Mouse (Mus musculus) heart, embryonic 13.5 days (tissue): Measurements from ENCODE around the gene Gm49388. TPM values are rescaled to one million over a fixed set of nuclear protein-coding genes. Genes with fewer than 3 reads are reported as not detected.

Experiments used
- ATAC-seq: fragments of 200-750 bp; cut with Nextera tagmentation; 2 replicates; pipeline ENCODE4 v1.8.0; 2017; ENCODE audit warnings: moderate TSS enrichment; ENCODE audit not compliant: insufficient number of reproducible peaks, low FRiP score, low TSS enrichment; ENCODE audit errors: extremely low read depth
- H3K27ac ChIP-seq: fragments of 300-500 bp; sonication (generic); replicated peaks from 2 replicates; pipeline ENCODE4 v1.5.1; 2015; ENCODE audit warnings: moderate library complexity, mild to moderate bottlenecking, inconsistent platforms
- H3K27me3 ChIP-seq: fragments of 300-500 bp; sonication (generic); replicated peaks from 2 replicates; pipeline ENCODE4 v1.6.1; 2015; ENCODE audit warnings: mild to moderate bottlenecking, inconsistent platforms
- H3K36me3 ChIP-seq: fragments of 300-500 bp; sonication (generic); 2 replicates; pipeline ENCODE4 v1.6.1; 2015; ENCODE audit warnings: mild to moderate bottlenecking, inconsistent platforms
- H3K4me1 ChIP-seq: fragments of 300-500 bp; sonication (generic); 2 replicates; pipeline ENCODE4 v1.6.1; 2015; ENCODE audit warnings: inconsistent platforms
- H3K4me2 ChIP-seq: fragments of 300-500 bp; sonication (generic); 2 replicates; pipeline ENCODE4 v1.6.1; 2015; ENCODE audit warnings: inconsistent platforms, mild to moderate bottlenecking, moderate library complexity
- H3K4me3 ChIP-seq: fragments of 300-500 bp; sonication (generic); 2 replicates; pipeline ENCODE4 v1.5.1; 2015; ENCODE audit warnings: moderate library complexity, mild to moderate bottlenecking, inconsistent platforms
- H3K9ac ChIP-seq: fragments of 300-500 bp; sonication (generic); 2 replicates; pipeline ENCODE4 v1.6.1; 2015; ENCODE audit warnings: inconsistent platforms, mild to moderate bottlenecking, moderate library complexity
- H3K9me3 ChIP-seq: fragments of 300-500 bp; sonication (generic); 2 replicates; pipeline ENCODE4 v1.6.1; 2016; ENCODE audit warnings: inconsistent platforms
- WGBS: fragments of 180-500 bp; shearing (Covaris S2); methylation state at CpG from one replicate; pipeline ENCODE4 v1.1.7; 2015; ENCODE audit warnings: mixed read lengths; 5-methylcytosine and 5-hydroxymethylcytosine counted together
- polyA plus RNA-seq: library from polyadenylated mRNA; unstranded; fragments of >200 nt; fragmentation: Nextera tagmentation; extraction: Ambion mirVana; gene quantifications from 2 replicates; pipeline ENCODE4 v1.2.1, GENCODE M21; 2015

Gm49388 gene
- not detected in 2 replicates for polyA plus RNA-seq

- no peak within 1 kb of the TSS for H3K9ac ChIP-seq
- no peaks in the 10 kb centered on the region for H3K4me1 ChIP-seq
- H3K4me2 ChIP-seq: no peak within 1 kb of the TSS
- no peak for ATAC-seq
- no peak within 1 kb of the TSS for H3K27ac ChIP-seq
- H3K9me3 ChIP-seq: no peaks in the 10 kb centered on the region
- H3K4me3 ChIP-seq: no peak within 1 kb of the TSS
- peaks cover 99% of the 10 kb centered on the region for H3K36me3 ChIP-seq
- 98% methylated on average over 6 of the region's 7 CpGs for WGBS
- H3K27me3 ChIP-seq: no peaks in the 10 kb centered on the region
Measured at GRCm38 (mm10) chr7:127785308-127785707, at the start of gene Gm49388. TSS of gene Gm49388 (plus strand) at chr7:127785608.

- H3K9me3 ChIP-seq: no peaks in the 10 kb centered on the region
- peak within 1 kb of the TSS; percentile 93 for H3K4me2 ChIP-seq
- peak within 1 kb of the TSS; percentile 86 for H3K4me3 ChIP-seq
- H3K9ac ChIP-seq: peak within 1 kb of the TSS; percentile 93
- peak within 1 kb of the TSS; percentile 91 for H3K27ac ChIP-seq
- WGBS: under 1% methylated on average over 26 of the region's 26 CpGs
- H3K36me3 ChIP-seq: peaks cover 16% of the 10 kb centered on the region
- peaks cover 25% of the 10 kb centered on the region for H3K4me1 ChIP-seq
- no peaks in the 10 kb centered on the region for H3K27me3 ChIP-seq
- ATAC-seq: no peak
Measured at GRCm38 (mm10) chr7:127744366-127745045, 40.9 kb upstream of the Gm49388 start, which contains the start of gene Fbxl19. TSS of gene Fbxl19 (plus strand) at chr7:127744543.

GRCm38 (mm10) chr7:127745251-127745651 lies 40.2 kb upstream of the Gm49388 start:
- Histone ChIP-seq H3K27ac (peak overlapping the region; percentile 91), H3K36me3 (peaks cover 23% of the 10 kb centered on the region), H3K9me3 (no peaks in the 10 kb centered on the region), H3K4me1 (peaks cover 25% of the 10 kb centered on the region), H3K4me3 (peak overlapping the region; percentile 86), H3K4me2 (peak overlapping the region; percentile 93), H3K9ac (peak overlapping the region; percentile 93), H3K27me3 (no peaks in the 10 kb centered on the region)
- ATAC-seq: peak; percentile 78
- WGBS: under 1% methylated on average over 19 of the region's 19 CpGs

GRCm38 (mm10) chr7:127745652-127746493 lies 39.5 kb upstream of the Gm49388 start:
- H3K27ac ChIP-seq: peak overlapping the region; percentile 91
- no peaks in the 10 kb centered on the region for H3K9me3 ChIP-seq
- ATAC-seq: peak; percentile 75
- no peaks in the 10 kb centered on the region for H3K27me3 ChIP-seq
- peak overlapping the region; percentile 93 for H3K4me2 ChIP-seq
- WGBS: under 1% methylated on average over 39 of the region's 39 CpGs
- H3K4me3 ChIP-seq: peak overlapping the region; percentile 86
- peak overlapping the region; percentile 93 for H3K9ac ChIP-seq
- peaks cover 29% of the 10 kb centered on the region for H3K36me3 ChIP-seq
- H3K4me1 ChIP-seq: peaks cover 25% of the 10 kb centered on the region

GRCm38 (mm10) chr7:127746494-127747491 lies 38.6 kb upstream of the Gm49388 start:
- Histone ChIP-seq H3K4me3 (peak overlapping the region; percentile 86), H3K27ac (peak overlapping the region; percentile 91), H3K27me3 (no peaks in the 10 kb centered on the region), H3K36me3 (peaks cover 39% of the 10 kb centered on the region), H3K9ac (peak overlapping the region; percentile 93), H3K4me2 (peak overlapping the region; percentile 93), H3K9me3 (no peaks in the 10 kb centered on the region), H3K4me1 (peaks cover 25% of the 10 kb centered on the region)
- WGBS: under 1% methylated on average over 47 of the region's 62 CpGs
- peak; percentile 3; the same call in 1 of the 2 replicates for ATAC-seq

GRCm38 (mm10) chr7:127747559-127748234 lies 37.7 kb upstream of the Gm49388 start:
- H3K4me2 ChIP-seq: peak overlapping the region; percentile 93
- peak overlapping the region; percentile 93 for H3K9ac ChIP-seq
- H3K4me1 ChIP-seq: peaks cover 25% of the 10 kb centered on the region
- no peak for ATAC-seq
- no peaks in the 10 kb centered on the region for H3K27me3 ChIP-seq
- 56% methylated on average over 6 of the region's 6 CpGs for WGBS
- H3K36me3 ChIP-seq: peaks cover 48% of the 10 kb centered on the region
- H3K9me3 ChIP-seq: no peaks in the 10 kb centered on the region
- peak overlapping the region; percentile 86 for H3K4me3 ChIP-seq
- peak overlapping the region; percentile 91; the same call in 1 of the 2 replicates for H3K27ac ChIP-seq

GRCm38 (mm10) chr7:127748235-127748560 lies 37.2 kb upstream of the Gm49388 start:
- 91% methylated on average over 28 of the region's 28 CpGs for WGBS
- Histone ChIP-seq H3K9ac (peak overlapping the region; percentile 29; the same call in 1 of the 2 replicates), H3K27me3 (no peaks in the 10 kb centered on the region), H3K9me3 (no peaks in the 10 kb centered on the region), H3K27ac (no peak overlapping the region), H3K4me3 (0 out of 2 replicates have a peak overlapping the region, but pooled peaks have one; percentile 7), H3K36me3 (peaks cover 53% of the 10 kb centered on the region), H3K4me1 (peaks cover 25% of the 10 kb centered on the region), H3K4me2 (peak overlapping the region; percentile 93)
- ATAC-seq: no peak

GRCm38 (mm10) chr7:127750131-127751127 lies 35.0 kb upstream of the Gm49388 start:
- no peak for ATAC-seq
- Histone ChIP-seq H3K4me3 (no peak overlapping the region), H3K4me2 (no peak overlapping the region), H3K27me3 (peaks cover 5% of the 10 kb centered on the region; the same call in 1 of the 2 replicates), H3K4me1 (peaks cover 18% of the 10 kb centered on the region), H3K9me3 (no peaks in the 10 kb centered on the region), H3K9ac (no peak overlapping the region), H3K27ac (no peak overlapping the region), H3K36me3 (peaks cover 75% of the 10 kb centered on the region)
- 91% methylated on average over 19 of the region's 19 CpGs for WGBS

GRCm38 (mm10) chr7:127751619-127752018 lies 33.8 kb upstream of the Gm49388 start:
- Histone ChIP-seq H3K27me3 (peaks cover 9% of the 10 kb centered on the region), H3K4me3 (no peak overlapping the region), H3K4me1 (peaks cover 18% of the 10 kb centered on the region), H3K4me2 (no peak overlapping the region), H3K27ac (no peak overlapping the region), H3K9me3 (no peaks in the 10 kb centered on the region), H3K36me3 (peaks cover 87% of the 10 kb centered on the region), H3K9ac (no peak overlapping the region)
- ATAC-seq: no peak
- WGBS: 92% methylated on average over 5 of the region's 5 CpGs
